Mouse (Mus musculus) intestine, embryonic 14.5 days (tissue): ENCODE measurements around the gene Fgfr2. TPM values are rescaled to one million over a fixed set of nuclear protein-coding genes. Genes with fewer than 3 reads are reported as not detected.

ENCODE experiments used
- ATAC-seq: fragments of 200-750 bp; cut with Nextera tagmentation; replicated peaks from 2 replicates; pipeline ENCODE4 v1.8.0; 2017; ENCODE audit warnings: low read depth, moderate number of reproducible peaks, moderate TSS enrichment, moderate library complexity; ENCODE audit not compliant: low FRiP score, low TSS enrichment
- DNase-seq: peaks from one replicate; pipeline ENCODE4 v3.0.0-alpha.2; 2018; ENCODE audit warnings: low spot score
- H3K27ac ChIP-seq: fragments of 300-500 bp; sonication (generic); 2 replicates; pipeline ENCODE4 v1.5.1; 2014; ENCODE audit warnings: low read depth, mild to moderate bottlenecking, control low read depth
- H3K27me3 ChIP-seq: fragments of 300-500 bp; sonication (generic); replicated peaks from 2 replicates; pipeline ENCODE4 v1.6.1; 2014; ENCODE audit warnings: low read length, control low read depth; ENCODE audit not compliant: control insufficient read depth, insufficient read depth
- H3K36me3 ChIP-seq: fragments of 300-500 bp; sonication (generic); 2 replicates; pipeline ENCODE4 v1.6.1; 2014; ENCODE audit warnings: low read length, control low read depth; ENCODE audit not compliant: control insufficient read depth, insufficient read depth
- H3K4me1 ChIP-seq: fragments of 300-500 bp; sonication (generic); replicated peaks from 2 replicates; pipeline ENCODE4 v1.6.1; 2014; ENCODE audit warnings: low read length, control low read depth, mixed read lengths; ENCODE audit not compliant: control insufficient read depth, insufficient read depth
- H3K4me2 ChIP-seq: fragments of 300-500 bp; sonication (generic); 2 replicates; pipeline ENCODE4 v1.6.1; 2014; ENCODE audit warnings: low read length
- H3K4me3 ChIP-seq: fragments of 300-500 bp; sonication (generic); 2 replicates; pipeline ENCODE4 v1.5.1; 2014; ENCODE audit warnings: low read depth, low read length, control low read depth, mixed read lengths
- H3K9ac ChIP-seq: fragments of 300-500 bp; sonication (generic); 2 replicates; pipeline ENCODE4 v1.6.1; 2014; ENCODE audit warnings: mild to moderate bottlenecking, low read length
- H3K9me3 ChIP-seq: fragments of 300-500 bp; sonication (generic); 2 replicates; pipeline ENCODE4 v1.6.1; 2016; ENCODE audit warnings: low read length, control low read depth; ENCODE audit not compliant: control insufficient read depth
- WGBS: fragments of 180-500 bp; shearing (Covaris S2); extraction: QIAGEN DNeasy Blood & Tissue Kit; methylation state at CpG from one replicate; pipeline ENCODE4 v1.1.7; 2014; 5-methylcytosine and 5-hydroxymethylcytosine counted together
- polyA plus RNA-seq: library from polyadenylated mRNA; unstranded; fragments of >200 nt; fragmentation: Nextera tagmentation; extraction: Ambion mirVana; gene quantifications from 2 replicates; pipeline ENCODE4 v1.2.1, GENCODE M21; 2014

Gene Fgfr2
- polyA plus RNA-seq, 1 experiment from 2014 or later: 105 TPM

- peaks cover 15% of the 10 kb centered on the region for H3K4me1 ChIP-seq
- no peak overlapping the region for H3K4me3 ChIP-seq
- H3K27ac ChIP-seq: no peak overlapping the region
- ATAC-seq (no peak), DNase-seq (no peak)
- H3K9ac ChIP-seq: no peak overlapping the region
- no peak overlapping the region for H3K4me2 ChIP-seq
- 89% methylated on average over 4 of the region's 4 CpGs for WGBS
- H3K27me3 ChIP-seq: no peaks in the 10 kb centered on the region
- no peaks in the 10 kb centered on the region for H3K9me3 ChIP-seq
- no peaks in the 10 kb centered on the region for H3K36me3 ChIP-seq
Observed at GRCm38 (mm10) chr7:132683923-132684322, 439.2 kb downstream of the Fgfr2 start.

GRCm38 (mm10) chr7:132682901-132683300, 440.2 kb downstream of the Fgfr2 start:
- Histone ChIP-seq H3K27me3 (no peaks in the 10 kb centered on the region), H3K9ac (no peak overlapping the region), H3K9me3 (no peaks in the 10 kb centered on the region), H3K27ac (no peak overlapping the region), H3K36me3 (no peaks in the 10 kb centered on the region), H3K4me3 (no peak overlapping the region), H3K4me1 (peaks cover 6% of the 10 kb centered on the region), H3K4me2 (no peak overlapping the region)
- DNase-seq: no peak
- ATAC-seq: no peak
- 85% methylated on average over 3 of the region's 3 CpGs for WGBS

GRCm38 (mm10) chr7:132682336-132682735, 440.8 kb downstream of the Fgfr2 start:
- Histone ChIP-seq H3K27ac (no peak overlapping the region), H3K4me3 (no peak overlapping the region), H3K36me3 (no peaks in the 10 kb centered on the region), H3K4me1 (peaks cover under 1% of the 10 kb centered on the region; the same call in 1 of the 2 replicates), H3K9me3 (no peaks in the 10 kb centered on the region), H3K4me2 (no peak overlapping the region), H3K27me3 (no peaks in the 10 kb centered on the region), H3K9ac (no peak overlapping the region)
- ATAC-seq (no peak), DNase-seq (no peak)
- WGBS: 89% methylated on average over 3 of the region's 3 CpGs

- Histone ChIP-seq H3K4me3 (no peak overlapping the region), H3K9ac (no peak overlapping the region), H3K27ac (no peak overlapping the region), H3K27me3 (no peaks in the 10 kb centered on the region), H3K36me3 (no peaks in the 10 kb centered on the region), H3K4me2 (no peak overlapping the region), H3K9me3 (no peaks in the 10 kb centered on the region), H3K4me1 (no peaks in the 10 kb centered on the region)
- DNase-seq (no peak), ATAC-seq (no peak)
- 61% methylated on average over 1 of the region's 1 CpGs for WGBS
Observed at GRCm38 (mm10) chr7:132681831-132682230, 441.3 kb downstream of the Fgfr2 start.

GRCm38 (mm10) chr7:132681296-132681695, 441.9 kb downstream of the Fgfr2 start:
- ATAC-seq (no peak), DNase-seq (no peak)
- 85% methylated on average over 11 of the region's 11 CpGs for WGBS
- Histone ChIP-seq H3K4me1 (no peaks in the 10 kb centered on the region), H3K4me3 (no peak overlapping the region), H3K36me3 (no peaks in the 10 kb centered on the region), H3K27me3 (no peaks in the 10 kb centered on the region), H3K9me3 (no peaks in the 10 kb centered on the region), H3K9ac (no peak overlapping the region), H3K4me2 (no peak overlapping the region), H3K27ac (no peak overlapping the region)

GRCm38 (mm10) chr7:132679549-132679948, 443.6 kb downstream of the Fgfr2 start:
- DNase-seq: no peak
- Histone ChIP-seq H3K9ac (no peak overlapping the region), H3K4me1 (no peaks in the 10 kb centered on the region), H3K27me3 (no peaks in the 10 kb centered on the region), H3K36me3 (no peaks in the 10 kb centered on the region), H3K9me3 (no peaks in the 10 kb centered on the region), H3K27ac (no peak overlapping the region), H3K4me2 (no peak overlapping the region), H3K4me3 (no peak overlapping the region)
- ATAC-seq: no peak
- WGBS: 78% methylated on average over 6 of the region's 6 CpGs

GRCm38 (mm10) chr7:132679117-132679516, 444.0 kb downstream of the Fgfr2 start:
- ATAC-seq: no peak
- H3K27me3 ChIP-seq: no peaks in the 10 kb centered on the region
- no peak overlapping the region for H3K4me2 ChIP-seq
- H3K4me3 ChIP-seq: no peak overlapping the region
- no peak for DNase-seq
- no peak overlapping the region for H3K9ac ChIP-seq
- no peaks in the 10 kb centered on the region for H3K9me3 ChIP-seq
- no peaks in the 10 kb centered on the region for H3K4me1 ChIP-seq
- H3K27ac ChIP-seq: no peak overlapping the region
- 53% methylated on average over 4 of the region's 4 CpGs for WGBS
- H3K36me3 ChIP-seq: no peaks in the 10 kb centered on the region

GRCm38 (mm10) chr7:132675922-132676321, 447.2 kb downstream of the Fgfr2 start:
- H3K4me3 ChIP-seq: no peak overlapping the region
- peaks cover 8% of the 10 kb centered on the region for H3K4me1 ChIP-seq
- 86% methylated on average over 2 of the region's 2 CpGs for WGBS
- no peak overlapping the region for H3K27ac ChIP-seq
- ATAC-seq (no peak; the same call in 1 of the 2 replicates), DNase-seq (no peak)
- no peak overlapping the region for H3K4me2 ChIP-seq
- no peak overlapping the region for H3K9ac ChIP-seq
- no peaks in the 10 kb centered on the region for H3K27me3 ChIP-seq
- H3K9me3 ChIP-seq: no peaks in the 10 kb centered on the region
- H3K36me3 ChIP-seq: no peaks in the 10 kb centered on the region

GRCm38 (mm10) chr7:132673931-132674755, 449.0 kb downstream of the Fgfr2 start:
- no peaks in the 10 kb centered on the region for H3K27me3 ChIP-seq
- DNase-seq: no peak
- peaks cover 8% of the 10 kb centered on the region for H3K4me1 ChIP-seq
- no peaks in the 10 kb centered on the region for H3K9me3 ChIP-seq
- no peak overlapping the region for H3K4me2 ChIP-seq
- ATAC-seq: 0 out of 2 replicates have a peak, but pooled peaks have one; percentile 22
- H3K9ac ChIP-seq: no peak overlapping the region
- H3K36me3 ChIP-seq: no peaks in the 10 kb centered on the region
- 54% methylated on average over 17 of the region's 17 CpGs for WGBS
- H3K27ac ChIP-seq: no peak overlapping the region
- H3K4me3 ChIP-seq: no peak overlapping the region
